Mouse (Mus musculus): ENCODE measurements at regions not wholly inside any gene's neighbourhood (a gene's known extent, or its start where the extent isn't known, plus 50 kb on each side); places are given as distances from the start of the nearest gene placed in this dataset.

GRCm38 (mm10) chr9:51379589-51379988 is 50.9 kb upstream of the 1810046K07Rik start:
- DNase-seq = no peak

DNA sequence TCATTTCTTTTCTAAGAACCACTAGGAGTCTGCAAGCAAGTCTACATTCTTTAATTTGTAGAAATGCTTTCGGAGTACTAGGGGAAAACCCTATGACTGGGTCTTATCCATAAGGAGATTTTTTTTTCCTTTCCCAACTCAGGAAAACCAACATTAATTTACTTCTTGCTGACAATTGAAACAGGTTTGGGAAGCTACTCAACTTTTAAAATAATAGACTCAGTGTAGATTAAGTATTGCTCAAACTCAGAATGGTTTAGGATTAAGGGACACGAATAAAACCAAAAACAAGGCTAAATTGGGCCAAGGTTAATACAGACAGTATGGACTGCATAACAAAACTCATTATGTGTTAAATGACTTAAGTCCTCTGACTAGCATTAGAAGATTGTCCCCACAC is 65.2 kb upstream of the 1810046K07Rik start:
- no peak for DNase-seq

GRCm38 (mm10) chr9:51394372-51394771 is 65.7 kb upstream of the 1810046K07Rik start:
- peak; percentile 63 for DNase-seq

DNA sequence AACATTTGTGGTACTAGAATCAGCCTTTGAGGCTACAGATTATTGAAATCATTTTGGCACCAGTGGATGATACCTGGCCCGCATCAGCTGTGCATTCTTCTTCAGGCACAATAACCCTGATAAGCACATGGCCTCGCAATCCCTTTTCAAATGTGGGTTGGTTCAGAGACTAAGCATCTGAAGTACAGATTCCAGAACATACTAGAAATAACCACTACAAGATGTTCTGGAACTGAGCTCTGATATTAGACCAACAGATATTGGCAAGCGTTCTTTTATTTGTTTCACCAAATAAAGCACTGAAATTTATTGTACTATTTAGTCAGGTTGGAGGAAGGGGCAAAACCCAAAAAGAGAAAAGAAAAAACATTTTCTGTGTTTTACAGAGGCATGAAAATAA is 68.1 kb upstream of the 1810046K07Rik start:
- no peak for DNase-seq

DNA sequence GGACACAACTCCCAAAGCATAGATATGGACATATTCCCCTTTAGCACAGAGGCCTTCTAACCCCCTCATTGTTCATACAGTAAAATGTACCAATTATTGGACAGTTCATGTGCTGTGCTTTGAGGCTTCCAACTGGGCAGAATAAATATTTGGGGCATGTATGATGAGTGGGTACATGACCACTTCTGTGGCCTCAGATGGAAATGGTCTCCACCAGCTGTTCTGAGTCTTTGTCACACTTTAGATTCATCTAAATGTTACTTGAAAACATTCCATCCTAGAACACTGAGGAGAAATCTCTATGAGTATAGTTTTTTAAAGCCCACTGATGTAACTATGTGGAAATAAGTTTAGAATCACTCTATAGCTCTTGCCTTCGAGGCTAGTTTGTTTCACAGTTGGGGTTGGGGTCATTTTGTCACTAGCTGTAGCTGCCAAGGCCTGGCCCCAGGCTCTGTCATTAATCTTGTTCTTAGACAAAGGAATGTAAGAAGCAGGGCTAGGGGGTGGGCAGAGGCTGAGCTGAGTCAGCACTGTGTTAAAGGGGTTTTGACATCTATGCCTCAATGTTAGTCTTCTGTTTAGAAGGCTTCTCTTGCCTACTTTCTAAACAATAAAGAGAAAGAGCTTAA is 69.0 kb upstream of the 1810046K07Rik start:
- no peak for DNase-seq

DNA sequence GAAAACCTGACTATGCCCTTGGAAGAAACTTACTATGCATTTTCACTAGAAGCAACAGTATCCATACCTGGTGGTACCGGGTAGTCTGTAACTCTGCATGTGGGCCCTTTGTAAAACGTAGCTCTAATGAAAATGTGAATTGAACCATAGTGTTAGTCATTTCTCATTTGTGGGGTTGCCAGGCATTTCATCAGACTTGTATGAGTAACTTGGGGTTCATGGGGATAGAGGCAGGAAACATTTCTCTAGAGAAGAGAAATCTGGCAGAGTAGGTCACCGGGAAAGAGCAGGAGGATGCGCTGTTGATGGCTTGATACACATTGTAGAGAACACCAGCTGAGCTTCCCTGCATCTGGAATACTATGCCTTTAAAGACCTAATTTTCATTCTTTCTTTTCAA is 70.2 kb upstream of the 1810046K07Rik start:
- peak; percentile 10 for DNase-seq

GRCm38 (mm10) chr9:51399356-51399755 is 70.6 kb upstream of the 1810046K07Rik start:
- DNase-seq = no peak

DNA sequence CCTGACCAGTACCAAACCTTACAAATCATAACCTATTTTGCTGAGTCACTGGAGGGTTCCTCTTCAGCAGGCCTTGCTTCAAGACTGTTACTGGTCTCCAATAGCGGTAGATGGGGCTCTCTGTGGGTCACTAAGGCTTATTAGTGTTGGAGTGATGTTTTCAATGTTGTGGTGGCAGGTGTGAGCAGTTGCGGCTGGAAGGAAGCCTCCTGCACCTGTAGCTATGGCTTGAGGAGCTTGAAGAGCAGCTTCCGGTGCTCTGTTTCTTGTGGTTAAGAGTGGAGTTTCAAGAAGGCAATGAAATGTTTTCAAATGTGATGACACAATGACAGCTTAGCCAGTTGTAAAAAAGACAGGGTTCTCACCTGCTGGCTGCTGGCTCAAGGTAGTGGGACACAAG is 73.1 kb upstream of the 1810046K07Rik start:
- DNase-seq = no peak

- no peak for DNase-seq
Observed at GRCm38 (mm10) chr9:51407978-51408377, 79.3 kb upstream of the 1810046K07Rik start.

DNA sequence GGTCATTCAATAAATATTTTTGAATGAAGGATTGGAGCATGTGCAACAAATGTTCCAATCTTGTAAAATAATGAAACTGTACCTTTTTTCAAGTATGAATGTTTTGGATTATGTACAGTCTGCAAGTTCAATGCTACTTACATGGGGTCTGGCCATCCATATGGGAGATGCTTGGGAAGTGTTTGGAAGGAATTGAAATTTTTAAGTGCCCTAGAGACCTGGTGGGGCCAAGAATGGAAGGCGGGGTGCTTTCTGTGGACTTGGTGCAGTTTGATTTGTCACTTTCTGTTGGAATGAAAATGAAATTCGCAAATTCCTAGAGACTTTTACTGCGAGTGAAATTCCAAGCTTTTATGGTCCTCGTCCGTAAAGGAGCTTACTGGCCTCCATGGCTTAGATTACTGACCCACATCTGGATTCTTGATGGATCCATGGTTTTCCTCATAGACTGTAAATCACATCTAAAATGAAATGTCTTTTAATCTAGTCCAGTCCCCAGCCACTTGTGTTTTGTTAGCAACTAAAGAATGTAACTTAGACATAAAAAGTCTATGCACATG is 90.3 kb upstream of the 1810046K07Rik start:
- peak; percentile 19 for DNase-seq

DNA sequence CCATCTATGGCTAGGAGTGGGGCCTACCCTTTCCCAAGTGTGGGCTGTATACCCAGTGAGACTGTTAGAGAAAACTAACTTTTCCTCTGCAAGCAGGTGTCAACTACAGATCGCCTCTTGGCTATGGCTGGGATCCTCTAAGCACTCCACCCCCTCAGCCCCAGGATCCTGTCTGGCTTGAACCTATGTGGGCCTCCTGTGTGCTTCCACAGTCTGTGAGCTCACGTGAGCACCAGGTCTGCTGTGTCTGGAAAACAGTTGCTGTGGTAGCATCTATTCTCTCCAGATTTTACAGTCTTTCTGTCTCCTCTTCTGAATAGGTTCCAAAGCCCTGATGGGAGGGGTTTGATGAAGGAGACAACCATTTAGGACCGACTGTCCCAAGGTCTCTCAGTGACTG is 93.8 kb upstream of the 1810046K07Rik start:
- DNase-seq = no peak

DNA sequence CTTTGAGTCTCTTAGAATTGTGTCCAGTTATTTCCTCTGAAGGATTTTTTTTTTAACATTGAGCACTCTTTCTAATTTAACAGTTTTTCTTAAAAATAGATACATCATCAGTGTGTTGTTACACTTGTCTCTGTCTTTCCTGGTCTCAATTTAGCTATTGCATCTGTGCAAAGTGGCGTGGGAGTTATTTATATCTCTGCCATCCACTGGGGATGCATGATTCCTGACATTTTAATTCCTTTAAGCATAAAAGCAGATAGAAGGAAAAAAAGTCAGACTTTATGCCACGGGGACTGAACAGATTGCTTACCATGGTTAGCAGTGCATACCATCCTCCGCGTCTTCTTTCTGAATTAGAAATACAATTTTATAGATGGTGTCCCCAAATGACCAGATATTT is 94.6 kb upstream of the 1810046K07Rik start:
- no peak for DNase-seq

DNA sequence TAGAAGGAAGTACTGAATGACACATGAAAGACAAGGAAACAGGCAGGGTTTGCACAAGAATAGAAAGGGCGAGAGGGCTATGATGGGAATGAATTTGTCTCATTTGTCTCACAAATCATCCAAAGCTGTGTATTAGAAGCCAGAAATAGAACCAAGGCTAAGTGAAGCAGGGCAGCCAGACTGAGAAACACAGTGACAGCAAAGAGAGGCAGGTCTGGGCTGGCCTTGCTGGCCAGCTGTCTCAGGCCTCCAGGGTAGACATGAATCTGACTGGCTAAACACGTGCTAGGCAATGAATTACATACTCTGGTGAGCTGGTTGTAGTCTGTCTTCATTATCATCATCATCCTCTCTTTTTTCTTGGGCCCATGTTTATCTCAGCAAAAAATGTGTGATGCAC is 101.7 kb upstream of the 1810046K07Rik start:
- no peak for DNase-seq

- DNase-seq = no peak
Observed at GRCm38 (mm10) chr9:51437130-51437529, 108.4 kb upstream of the 1810046K07Rik start.

DNA sequence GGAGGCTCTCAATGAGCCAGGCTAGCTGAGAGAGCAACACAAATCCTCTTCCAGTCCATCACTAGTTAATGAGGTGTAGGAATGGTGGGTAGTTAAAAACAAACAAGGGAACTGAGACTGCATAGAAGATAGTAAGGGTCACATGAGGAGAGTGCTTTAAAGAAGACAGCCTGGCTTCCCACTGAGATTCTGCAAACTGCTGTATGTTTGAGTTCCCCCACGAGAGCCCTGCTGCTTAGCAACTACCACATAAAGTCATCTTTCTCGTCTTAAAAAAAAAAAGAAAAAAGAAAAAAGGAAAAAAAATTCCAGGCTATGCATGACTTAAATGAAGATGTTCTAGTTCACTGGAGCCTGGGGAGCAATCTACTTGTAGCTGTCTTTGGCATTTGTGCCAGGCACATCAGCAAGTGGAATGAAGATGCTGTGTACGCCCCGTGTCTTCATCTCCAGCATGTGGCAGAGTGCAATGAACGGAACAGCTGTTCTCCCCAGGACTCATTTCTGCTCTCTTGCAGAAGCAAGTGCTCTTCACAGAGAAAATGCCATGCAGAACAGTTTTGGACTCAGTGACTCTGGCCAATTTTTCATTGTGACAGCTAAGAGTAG is 113.2 kb upstream of the 1810046K07Rik start:
- peak; percentile 29 for DNase-seq

DNA sequence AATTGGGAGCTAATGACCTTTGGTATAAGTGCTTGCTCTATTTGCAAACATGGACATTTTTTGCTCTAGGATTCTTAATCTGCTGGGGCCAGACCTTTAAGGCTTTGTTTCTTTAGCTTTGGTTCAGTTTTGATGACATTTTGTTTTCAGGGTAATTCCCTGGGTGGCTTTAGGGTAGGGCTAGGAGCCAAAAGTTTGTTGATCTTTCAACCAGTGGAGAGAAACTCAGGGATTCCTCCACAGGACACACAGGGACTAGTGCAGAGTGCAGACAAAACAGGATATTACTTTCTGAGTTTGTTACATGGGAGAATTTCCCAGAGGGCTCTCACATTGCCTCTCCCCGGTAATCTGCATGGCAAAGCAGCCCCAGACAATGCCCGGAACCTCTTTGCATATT is 127.0 kb upstream of the 1810046K07Rik start:
- no peak for DNase-seq

DNA sequence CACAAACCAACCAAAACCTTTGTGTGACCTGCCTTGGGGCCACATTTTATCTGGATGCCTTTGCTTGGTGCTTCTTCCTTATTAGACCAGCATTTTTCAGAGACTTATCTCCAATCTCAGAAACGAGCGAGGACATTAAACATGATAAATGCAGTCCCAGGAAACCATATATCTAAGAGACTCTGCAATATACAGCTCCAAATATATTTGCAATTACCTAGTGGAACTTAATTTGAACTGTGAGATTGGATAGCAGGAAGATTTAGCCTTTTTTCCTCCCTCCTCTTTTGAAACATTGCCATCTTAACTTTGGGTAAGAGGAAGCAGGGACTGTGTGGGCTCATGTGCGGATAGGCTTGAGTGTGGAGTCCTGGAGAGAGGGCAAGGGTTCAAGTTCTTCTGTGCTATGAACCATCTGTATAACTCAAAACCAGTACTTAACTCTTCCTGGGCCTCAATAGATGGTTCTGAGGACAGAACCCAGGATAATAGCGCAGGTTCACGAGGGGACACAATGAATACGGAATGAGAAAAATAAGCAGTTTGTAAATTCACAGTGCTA is 133.8 kb upstream of the 1810046K07Rik start:
- DNase-seq = no peak

DNA sequence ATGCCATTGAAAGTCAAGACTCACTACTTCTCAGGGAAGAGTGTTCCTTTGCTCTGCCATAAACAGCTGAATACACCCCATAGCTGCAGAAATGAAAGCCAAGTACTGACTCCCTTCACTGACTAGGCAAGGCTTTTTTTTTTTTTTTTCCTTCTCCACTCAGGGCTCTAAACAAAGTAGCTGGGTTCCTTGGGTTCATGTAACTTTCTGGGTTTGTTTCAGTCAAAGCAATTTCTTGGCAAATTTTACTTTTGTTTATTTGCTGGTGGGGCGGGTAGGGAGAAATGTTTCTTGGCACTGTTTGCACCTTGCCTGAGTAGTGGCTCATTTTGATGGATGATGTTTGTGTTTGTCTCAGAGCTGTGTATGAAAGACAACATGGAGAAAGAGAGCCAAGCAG is 141.3 kb upstream of the 1810046K07Rik start:
- no peak for DNase-seq

- no peak for DNase-seq
Observed at GRCm38 (mm10) chr9:51476511-51477056, 147.9 kb upstream of the 1810046K07Rik start.

GRCm38 (mm10) chr9:51487840-51488239 is 159.1 kb upstream of the 1810046K07Rik start:
- no peak for DNase-seq

DNA sequence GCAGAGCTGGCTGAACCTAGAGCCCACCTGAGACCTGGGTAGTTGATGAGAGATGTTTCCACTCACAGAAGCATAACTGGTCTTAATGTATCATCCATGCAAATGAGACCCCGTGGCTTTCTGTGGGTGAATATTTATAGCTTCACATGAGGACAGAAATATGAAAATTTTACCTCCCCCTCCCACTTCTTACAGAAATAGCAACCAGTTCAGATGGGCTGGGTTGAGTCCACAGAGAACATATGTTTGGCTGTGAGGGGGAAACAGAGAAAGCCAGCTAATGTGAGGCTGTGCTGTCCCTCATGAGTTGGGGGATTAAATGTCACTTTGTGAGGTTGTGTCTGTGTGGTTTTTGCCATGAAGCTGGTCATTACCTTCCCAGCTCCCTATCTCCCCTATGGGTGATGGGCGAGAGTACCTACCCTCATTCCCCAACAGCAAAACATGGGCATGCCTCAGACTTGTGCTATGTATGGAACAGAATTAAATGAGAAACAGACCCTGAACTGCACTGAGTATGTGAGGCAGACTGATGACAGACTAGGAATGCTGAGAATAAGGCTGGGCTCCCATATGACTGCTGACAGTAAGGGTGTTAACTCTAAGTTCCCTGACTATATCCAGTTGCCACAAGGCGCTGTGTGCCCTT is 178.7 kb upstream of the 1810046K07Rik start:
- DNase-seq = no peak

DNA sequence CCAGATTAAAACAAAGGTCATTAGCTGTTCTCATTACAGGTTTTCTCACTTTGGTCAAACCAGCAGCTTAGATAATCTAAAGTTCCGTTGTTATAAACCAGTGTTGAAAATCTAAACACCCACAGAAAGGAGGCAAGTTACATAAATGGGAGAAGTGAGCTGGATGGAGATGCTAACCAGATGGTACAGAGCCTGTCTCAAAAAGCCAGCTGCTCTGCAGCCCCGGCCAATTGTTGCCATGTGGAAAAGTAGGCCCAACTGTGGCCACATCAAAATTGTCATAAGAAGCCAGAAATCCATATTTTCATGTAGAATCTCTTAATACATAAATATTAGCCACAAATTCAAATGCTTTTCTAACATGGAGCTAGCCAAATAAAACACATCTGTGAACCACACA is 188.9 kb upstream of the 1810046K07Rik start:
- DNase-seq = peak; percentile 21

- peak; percentile 21 for DNase-seq
Observed at GRCm38 (mm10) chr9:51518376-51518775, 189.7 kb upstream of the 1810046K07Rik start.

Data from gastrocnemius, postnatal 25 days (tissue).